Mouse (Mus musculus): ENCODE results near the gene Gm8108. TPM values are rescaled to one million over a fixed set of nuclear protein-coding genes. Genes with fewer than 3 reads are reported as not detected.

Gm8108 gene
- polyA plus RNA-seq (2017; shearing (Covaris generic)): not detected

DNA sequence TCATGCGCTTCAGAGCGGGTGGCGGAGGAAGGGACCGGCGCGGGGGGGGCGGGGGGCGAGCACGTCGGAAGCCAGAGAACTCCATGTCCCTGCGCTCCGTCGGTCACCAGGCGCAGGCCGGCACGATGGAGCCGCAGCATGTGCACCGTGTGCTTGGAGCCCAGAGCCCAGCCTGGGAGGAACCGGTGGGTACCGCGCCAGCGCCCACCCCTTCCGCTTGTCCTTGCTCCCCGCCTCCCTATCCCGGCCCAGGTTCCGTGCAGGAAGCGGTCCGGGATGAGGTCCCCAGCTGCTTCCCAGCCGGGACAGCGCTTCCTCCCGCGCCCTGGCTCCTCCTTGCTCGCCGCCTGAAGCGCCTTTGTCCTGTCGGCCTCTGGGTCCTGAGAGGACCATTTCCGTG is at the start of gene Gm8108:
Gene Gm8108, plus strand, starts transcription at position 101 of the 400 bp plus-strand sequence.

DNA sequence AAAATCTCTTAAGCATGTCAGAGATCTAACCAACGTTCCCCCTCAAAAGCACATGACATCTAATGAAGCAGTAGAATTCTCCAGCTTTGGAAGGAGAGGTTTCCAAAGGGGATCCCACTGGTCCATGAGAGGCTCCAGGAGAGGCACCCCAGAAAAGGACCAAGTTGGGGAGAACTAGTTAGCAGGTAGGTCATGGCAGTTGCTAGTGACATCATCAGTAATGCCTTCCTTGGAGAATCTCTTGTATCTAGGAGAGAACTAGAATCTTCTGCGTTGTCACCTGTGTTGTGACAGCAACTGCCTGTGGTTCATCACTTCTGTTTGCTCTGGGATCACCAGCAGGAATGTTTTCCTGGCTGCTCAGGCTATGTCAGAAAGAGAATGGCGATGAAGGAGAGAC is 26.5 kb upstream of the Gm8108 start, which contains the start of gene Gm3115:
Gene Gm3115, plus strand, starts transcription at position 301 of the 400 bp plus-strand sequence.

DNA sequence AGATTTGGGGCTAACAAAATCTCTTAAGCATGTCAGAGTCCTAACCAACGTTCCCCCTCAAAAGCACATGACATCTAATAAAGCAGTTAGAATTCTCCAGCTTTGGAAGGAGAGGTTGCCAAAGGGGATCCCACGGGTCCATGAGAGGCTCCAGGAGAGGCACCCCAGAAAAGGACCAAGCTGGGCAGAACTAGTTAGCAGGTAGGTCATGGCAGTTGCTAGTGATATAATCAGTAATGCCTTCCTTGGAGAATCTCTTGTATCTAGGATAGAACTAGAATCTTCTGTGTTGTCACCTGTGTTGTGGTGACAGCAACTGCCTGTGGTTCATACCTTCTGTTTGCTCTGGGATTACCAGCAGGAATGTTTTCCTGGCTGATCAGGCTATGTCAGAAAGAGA is 54.4 kb downstream of the Gm8108 start, which contains the start of gene Gm3127:
Gene Gm3127, plus strand, starts transcription at position 301 of the 400 bp plus-strand sequence.

Other genes with a start within 250 kb of the Gm8108 start
- not detected for gene Gm2916, start 226.4 kb upstream of the Gm8108 start, polyA plus RNA-seq (2017; shearing (Covaris generic))
- gene Gm3029, start 178.8 kb upstream of the Gm8108 start, polyA plus RNA-seq (2017; shearing (Covaris generic)): not detected
- not detected for gene Gm3095, start 147.0 kb upstream of the Gm8108 start, polyA plus RNA-seq (2017; shearing (Covaris generic))
- not detected for gene Gm3099, start 112.1 kb upstream of the Gm8108 start, polyA plus RNA-seq (2017; shearing (Covaris generic))
- not detected for gene Gm5796, start 86.6 kb upstream of the Gm8108 start, polyA plus RNA-seq (2017; shearing (Covaris generic))
- gene Gm3115, start 26.4 kb upstream of the Gm8108 start, polyA plus RNA-seq (2017; shearing (Covaris generic)): not detected
- not detected for gene Gm3127, start 54.5 kb downstream of the Gm8108 start, polyA plus RNA-seq (2017; shearing (Covaris generic))
- gene Gm2974, start 72.0 kb downstream of the Gm8108 start, polyA plus RNA-seq (2017; shearing (Covaris generic)): not detected
- not detected for gene Gm3138, start 139.1 kb downstream of the Gm8108 start, polyA plus RNA-seq (2017; shearing (Covaris generic))
- gene Gm3149, start 206.8 kb downstream of the Gm8108 start, polyA plus RNA-seq (2017; shearing (Covaris generic)): not detected
- gene 2610042L04Rik, start 224.2 kb downstream of the Gm8108 start, polyA plus RNA-seq (2017; shearing (Covaris generic)): not detected

Data from naive thymus-derived CD4-positive, alpha-beta T cell, adult 5 months (primary cell).